Mouse (Mus musculus): Measurements from ENCODE around the gene Ebp. TPM values are rescaled to one million over a fixed set of nuclear protein-coding genes. Genes with fewer than 3 reads are reported as not detected.

Gene Ebp
- polyA plus RNA-seq, 2 experiments: 28.3 to 32.8 TPM

GRCm38 (mm10) chrX:8192640-8193418, 483 bp downstream of the Ebp start:
- H3K4me1 ChIP-seq (ENCODE audit: control insufficient read depth, insufficient read depth, low read length): no peaks in the 10 kb centered on the region
- H3K4me3 ChIP-seq (replicated peaks; ENCODE audit: low read length): peak overlapping the region; percentile 49
- TF ChIP-seq POLR2A (IDR thresholded peaks at IDR 0.05; ENCODE audit: borderline replicate concordance, extremely low read depth, insufficient read depth, insufficient read length): no peak
- H3K36me3 ChIP-seq (ENCODE audit: control insufficient read depth, insufficient read depth, low read length): no peaks in the 10 kb centered on the region
- H3K9me3 ChIP-seq (ENCODE audit: control insufficient read depth, low read length): no peaks in the 10 kb centered on the region
- H3K27ac ChIP-seq (replicated peaks; ENCODE audit: low read depth, low read length): peak overlapping the region; percentile 19; the same call in 1 of the 2 replicates
- 14% methylated on average over 35 of the region's 38 CpGs for WGBS
- H3K27me3 ChIP-seq (ENCODE audit: control insufficient read depth, insufficient read depth, low read length): no peaks in the 10 kb centered on the region
- ATAC-seq (ENCODE audit: low FRiP score, low read depth) (peak; percentile 98), DNase-seq (ENCODE audit: low spot score) (peak; percentile 78)
- peak overlapping the region; percentile 56 for H3K4me2 ChIP-seq (replicated peaks; ENCODE audit: low read depth, low read length, severe bottlenecking)
- peak overlapping the region; percentile 64 for H3K9ac ChIP-seq (ENCODE audit: low read depth, low read length, severe bottlenecking)

GRCm38 (mm10) chrX:8192126-8192639, 1.1 kb downstream of the Ebp start:
- WGBS: 21% methylated on average over 12 of the region's 13 CpGs

GRCm38 (mm10) chrX:8182871-8183540, 10.3 kb downstream of the Ebp start:
- 12% methylated on average over 7 of the region's 7 CpGs for WGBS
- no peak overlapping the region for H3K4me2 ChIP-seq (replicated peaks; ENCODE audit: low read depth, low read length, severe bottlenecking)
- peaks cover 8% of the 10 kb centered on the region; the same call in 1 of the 2 replicates for H3K36me3 ChIP-seq (ENCODE audit: control insufficient read depth, insufficient read depth, low read length)
- no peak for TF ChIP-seq POLR2A (IDR thresholded peaks at IDR 0.05; ENCODE audit: borderline replicate concordance, extremely low read depth, insufficient read depth, insufficient read length)
- ATAC-seq (ENCODE audit: low FRiP score, low read depth) (no peak), DNase-seq (ENCODE audit: low spot score) (no peak)
- no peak overlapping the region for H3K4me3 ChIP-seq (replicated peaks; ENCODE audit: low read length)
- H3K9ac ChIP-seq (ENCODE audit: low read depth, low read length, severe bottlenecking): no peak overlapping the region
- no peaks in the 10 kb centered on the region for H3K4me1 ChIP-seq (ENCODE audit: control insufficient read depth, insufficient read depth, low read length)
- no peaks in the 10 kb centered on the region for H3K27me3 ChIP-seq (ENCODE audit: control insufficient read depth, insufficient read depth, low read length)
- no peaks in the 10 kb centered on the region for H3K9me3 ChIP-seq (ENCODE audit: control insufficient read depth, low read length)
- H3K27ac ChIP-seq (replicated peaks; ENCODE audit: low read depth, low read length): no peak overlapping the region

More at GRCm38 (mm10) chrX:8192126-8192639, 1.1 kb downstream of the Ebp start:
- DNase-seq (ENCODE audit: low spot score): no peak
- no peaks in the 10 kb centered on the region for H3K4me1 ChIP-seq (ENCODE audit: control insufficient read depth, insufficient read depth, low read length)
- TF ChIP-seq POLR2A (IDR thresholded peaks at IDR 0.05; ENCODE audit: borderline replicate concordance, extremely low read depth, insufficient read depth, insufficient read length): no peak
- H3K4me3 ChIP-seq (replicated peaks; ENCODE audit: low read length): peak overlapping the region; percentile 49
- peak; percentile 35; the same call in 1 of the 2 replicates for ATAC-seq (ENCODE audit: low FRiP score, low read depth)
- H3K27ac ChIP-seq (replicated peaks; ENCODE audit: low read depth, low read length): peak overlapping the region; percentile 19; the same call in 1 of the 2 replicates
- peak overlapping the region; percentile 64 for H3K9ac ChIP-seq (ENCODE audit: low read depth, low read length, severe bottlenecking)
- H3K36me3 ChIP-seq (ENCODE audit: control insufficient read depth, insufficient read depth, low read length): no peaks in the 10 kb centered on the region
- no peaks in the 10 kb centered on the region for H3K27me3 ChIP-seq (ENCODE audit: control insufficient read depth, insufficient read depth, low read length)
- H3K4me2 ChIP-seq (replicated peaks; ENCODE audit: low read depth, low read length, severe bottlenecking): peak overlapping the region; percentile 56
- no peaks in the 10 kb centered on the region for H3K9me3 ChIP-seq (ENCODE audit: control insufficient read depth, low read length)

- H3K4me1 ChIP-seq (ENCODE audit: control insufficient read depth, insufficient read depth, low read length): 0 out of 2 replicates have a peak, but pooled peaks cover 2% of the 10 kb centered on the region
- H3K4me3 ChIP-seq (replicated peaks; ENCODE audit: low read length): no peak overlapping the region
- 82% methylated on average over 5 of the region's 5 CpGs for WGBS
- no peaks in the 10 kb centered on the region for H3K36me3 ChIP-seq (ENCODE audit: control insufficient read depth, insufficient read depth, low read length)
- no peak for TF ChIP-seq POLR2A (IDR thresholded peaks at IDR 0.05; ENCODE audit: borderline replicate concordance, extremely low read depth, insufficient read depth, insufficient read length)
- ATAC-seq (ENCODE audit: low FRiP score, low read depth) (no peak), DNase-seq (ENCODE audit: low spot score) (no peak)
- H3K4me2 ChIP-seq (replicated peaks; ENCODE audit: low read depth, low read length, severe bottlenecking): no peak overlapping the region
- no peaks in the 10 kb centered on the region for H3K27me3 ChIP-seq (ENCODE audit: control insufficient read depth, insufficient read depth, low read length)
- H3K9ac ChIP-seq (ENCODE audit: low read depth, low read length, severe bottlenecking): no peak overlapping the region
- H3K9me3 ChIP-seq (ENCODE audit: control insufficient read depth, low read length): no peaks in the 10 kb centered on the region
- no peak overlapping the region for H3K27ac ChIP-seq (replicated peaks; ENCODE audit: low read depth, low read length)
Measured at GRCm38 (mm10) chrX:8179646-8180045, 13.7 kb downstream of the Ebp start.

GRCm38 (mm10) chrX:8178871-8179270, 14.4 kb downstream of the Ebp start:
- Histone ChIP-seq H3K9ac (ENCODE audit: low read depth, low read length, severe bottlenecking) (no peak overlapping the region), H3K27me3 (ENCODE audit: control insufficient read depth, insufficient read depth, low read length) (no peaks in the 10 kb centered on the region), H3K4me1 (ENCODE audit: control insufficient read depth, insufficient read depth, low read length) (0 out of 2 replicates have a peak, but pooled peaks cover 2% of the 10 kb centered on the region), H3K9me3 (ENCODE audit: control insufficient read depth, low read length) (no peaks in the 10 kb centered on the region), H3K36me3 (ENCODE audit: control insufficient read depth, insufficient read depth, low read length) (no peaks in the 10 kb centered on the region), H3K4me2 (replicated peaks; ENCODE audit: low read depth, low read length, severe bottlenecking) (no peak overlapping the region), H3K4me3 (replicated peaks; ENCODE audit: low read length) (no peak overlapping the region), H3K27ac (replicated peaks; ENCODE audit: low read depth, low read length) (no peak overlapping the region)
- ATAC-seq (ENCODE audit: low FRiP score, low read depth): no peak
- no peak for DNase-seq (ENCODE audit: low spot score)
- TF ChIP-seq POLR2A (IDR thresholded peaks at IDR 0.05; ENCODE audit: borderline replicate concordance, extremely low read depth, insufficient read depth, insufficient read length): no peak
- 95% methylated on average over 2 of the region's 2 CpGs for WGBS
